Mouse (Mus musculus) NIH3T3 (cell line): ENCODE measurements at regions not wholly inside any gene's neighbourhood (a gene's known extent, or its start where the extent isn't known, plus 50 kb on each side); places are given as distances from the start of the nearest gene placed in this dataset.
"Not testable (repeated sequence)": the region's sequence is repeated elsewhere in the genome, so short reads cannot be mapped to it uniquely, and the experiment has no call there.

ENCODE experiments used
- DNase-seq: peaks from one replicate; pipeline ENCODE4 v3.0.0-alpha.2; 2012; ENCODE audit warnings: low read depth

GRCm38 (mm10) chr13:5614833-5615232 lies 246.4 kb upstream of the Klf6 start:
- no peak for DNase-seq

- DNase-seq, result no peak
Observed at GRCm38 (mm10) chr13:5615327-5615726, 246.0 kb upstream of the Klf6 start.

DNA sequence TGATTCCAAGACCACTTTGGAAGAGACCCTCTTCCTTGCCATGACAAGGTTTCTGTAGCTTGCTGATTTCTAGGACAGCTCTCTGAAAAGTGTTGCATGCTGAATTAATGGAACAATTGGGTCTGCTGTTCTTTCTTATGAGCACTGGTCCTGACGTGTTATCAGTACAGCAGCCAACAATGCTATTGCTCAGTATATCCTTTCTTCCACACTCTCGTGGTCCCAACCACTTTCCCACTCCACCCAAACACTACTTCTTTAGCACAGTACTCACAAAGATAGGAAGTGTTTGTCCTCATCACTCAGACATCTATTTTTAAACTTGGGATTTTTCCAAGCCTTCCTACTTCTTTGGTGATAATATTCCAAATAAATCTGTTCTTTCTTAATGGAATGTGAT lies 233.2 kb upstream of the Klf6 start:
- no peak for DNase-seq

DNA sequence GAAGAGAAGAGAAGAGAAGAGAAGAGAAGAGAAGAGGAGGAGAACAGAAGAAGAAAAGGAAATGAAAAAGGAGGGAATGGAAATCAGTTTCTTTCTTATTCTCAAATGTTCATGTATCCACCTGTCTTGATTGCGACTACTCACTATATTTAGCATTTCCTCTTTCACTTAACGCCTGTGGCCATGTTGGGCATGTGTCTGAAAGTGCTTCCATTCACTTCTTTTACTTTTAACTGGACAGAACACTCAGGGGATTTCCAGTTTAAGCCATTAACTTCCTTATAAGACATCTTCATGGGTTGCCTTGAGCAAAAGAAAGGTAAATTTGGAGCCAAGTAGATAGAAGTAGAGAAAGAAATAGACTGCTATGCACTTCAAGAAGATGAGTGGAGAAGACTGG lies 226.3 kb upstream of the Klf6 start:
- no peak for DNase-seq

DNA sequence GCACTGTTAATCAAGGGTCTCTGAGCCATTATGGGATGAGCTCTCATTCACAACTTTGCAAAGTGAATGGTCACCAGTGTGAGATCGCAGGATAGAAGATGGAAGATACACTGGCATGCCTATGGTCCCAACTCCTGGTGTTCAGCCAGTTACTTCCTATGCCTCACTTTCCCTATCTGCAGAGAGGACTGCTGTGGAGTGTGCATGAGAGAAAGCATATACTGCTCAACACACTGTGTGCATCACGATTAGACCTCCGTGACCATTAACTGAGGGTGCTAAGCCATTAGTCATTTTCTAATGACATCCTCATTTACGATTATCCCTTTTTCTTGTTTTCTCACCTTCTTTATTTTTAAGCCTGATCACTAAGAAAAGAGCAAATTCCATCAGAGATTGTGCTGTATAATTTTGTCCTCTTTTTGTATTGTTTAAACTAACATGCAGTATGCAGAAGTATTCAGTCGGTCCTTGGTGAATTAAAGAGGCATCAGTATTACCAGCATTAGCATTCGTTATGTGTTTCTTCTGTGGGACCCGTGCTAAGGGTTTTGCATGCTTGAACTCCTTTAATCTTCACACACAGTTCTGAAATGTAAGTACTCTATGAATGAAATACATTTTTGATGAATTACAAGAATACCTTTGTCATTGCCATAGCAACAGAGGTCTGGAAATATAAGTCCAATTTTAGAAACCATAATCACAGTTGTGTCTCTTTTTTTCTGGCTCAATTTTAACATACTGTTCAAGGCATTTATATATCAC lies 219.4 kb upstream of the Klf6 start:
- no peak for DNase-seq

GRCm38 (mm10) chr13:5648276-5648675 lies 213.0 kb upstream of the Klf6 start:
- DNase-seq, result no peak

DNA sequence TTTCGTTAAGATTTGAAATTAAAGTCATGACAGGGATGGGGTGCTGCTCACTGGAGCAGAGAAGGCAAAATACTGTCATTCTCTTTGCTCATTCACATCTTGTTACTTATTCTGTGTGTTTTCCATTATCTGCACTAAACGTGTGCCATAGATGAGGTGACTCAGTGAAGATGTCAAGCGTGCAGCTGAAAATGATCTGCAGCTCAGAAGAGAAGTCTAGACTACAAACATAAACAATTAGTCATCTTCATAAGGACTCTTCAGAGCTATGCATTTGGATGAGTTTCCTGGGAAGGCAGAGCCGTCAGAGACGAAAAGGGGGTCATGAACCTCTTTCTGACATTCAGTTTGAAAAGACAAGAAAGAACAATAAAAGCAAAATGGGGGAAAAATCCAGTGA lies 203.7 kb upstream of the Klf6 start:
- DNase-seq, result peak; percentile 27

DNA sequence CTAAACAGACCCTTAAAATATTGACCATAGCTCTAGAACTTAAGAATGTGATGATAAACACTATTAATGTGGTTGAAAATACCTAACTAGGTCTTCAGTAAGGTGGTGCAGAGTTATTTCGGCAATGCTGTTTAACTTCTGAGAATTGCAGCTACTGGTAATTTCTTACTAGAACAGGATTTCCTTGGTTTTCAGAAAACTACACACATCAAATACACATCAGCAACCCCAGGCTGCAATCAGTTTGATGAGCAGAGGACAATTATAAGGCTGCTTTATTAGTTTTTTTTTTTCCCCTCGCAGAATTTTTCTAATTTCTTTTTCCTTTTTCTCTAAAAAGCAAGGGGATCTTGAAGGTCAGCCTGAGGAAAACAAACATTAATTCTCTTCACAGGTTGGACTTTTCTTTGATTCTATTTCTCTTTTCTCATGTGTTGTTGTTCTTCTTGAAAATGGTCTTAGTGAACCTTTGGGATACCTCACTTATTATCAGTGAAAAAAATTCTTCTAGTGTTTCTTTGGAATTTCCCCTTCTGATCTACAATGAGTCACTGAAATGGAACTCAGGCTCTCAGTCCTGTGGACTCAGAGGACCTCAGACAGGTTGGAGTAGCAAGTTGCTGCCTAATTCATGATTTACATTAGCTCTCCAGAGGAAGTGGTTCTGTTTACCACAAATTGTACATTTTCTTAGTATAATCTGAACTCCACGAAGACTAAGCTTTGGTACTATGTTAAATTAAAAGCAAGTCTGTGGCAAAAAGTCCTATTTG lies 194.9 kb upstream of the Klf6 start:
- DNase-seq, result peak; percentile 18

DNA sequence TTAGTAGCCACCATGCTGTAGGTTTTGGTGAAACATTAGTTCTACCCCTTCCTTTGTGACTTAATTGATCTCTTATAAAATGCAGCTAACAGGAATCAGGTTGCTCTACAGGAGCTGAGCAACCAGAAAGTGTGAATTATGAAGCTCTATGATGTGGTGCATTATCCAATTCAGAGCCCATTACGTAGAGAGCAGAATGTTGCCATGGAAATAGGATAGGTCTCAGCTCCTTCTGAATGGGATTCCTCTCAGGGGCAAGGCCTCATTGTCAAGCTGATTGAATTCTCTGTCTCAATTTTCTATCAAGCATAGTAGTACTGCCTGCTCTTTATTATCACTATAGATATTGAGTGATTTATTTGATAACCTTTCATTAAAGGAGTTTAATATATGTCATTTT lies 185.6 kb upstream of the Klf6 start:
- no peak for DNase-seq

- DNase-seq, result no peak
Observed at GRCm38 (mm10) chr13:5690124-5690523, 171.2 kb upstream of the Klf6 start.

DNA sequence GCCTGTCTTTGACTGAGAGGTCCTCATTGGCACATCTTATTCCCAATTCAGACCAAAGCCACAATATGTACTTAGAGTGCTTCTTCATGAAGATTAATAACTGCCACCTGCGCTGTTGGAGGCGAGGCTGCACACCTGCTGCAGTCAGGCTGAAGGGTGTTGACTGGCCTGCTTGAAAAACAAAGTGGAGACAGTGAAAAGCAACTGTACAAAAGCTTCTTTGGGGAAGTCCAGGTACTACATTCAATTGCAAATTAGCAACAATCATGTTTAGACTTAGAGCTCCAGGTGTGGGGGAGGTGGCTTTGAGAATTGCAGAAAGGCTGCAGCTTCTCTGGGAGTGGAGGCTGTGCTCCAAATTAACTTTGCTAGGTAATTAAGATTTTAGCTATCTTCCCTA lies 170.6 kb upstream of the Klf6 start:
- DNase-seq, result not testable (repeated sequence)

GRCm38 (mm10) chr13:5694626-5695025 lies 166.7 kb upstream of the Klf6 start:
- DNase-seq, result no peak

DNA sequence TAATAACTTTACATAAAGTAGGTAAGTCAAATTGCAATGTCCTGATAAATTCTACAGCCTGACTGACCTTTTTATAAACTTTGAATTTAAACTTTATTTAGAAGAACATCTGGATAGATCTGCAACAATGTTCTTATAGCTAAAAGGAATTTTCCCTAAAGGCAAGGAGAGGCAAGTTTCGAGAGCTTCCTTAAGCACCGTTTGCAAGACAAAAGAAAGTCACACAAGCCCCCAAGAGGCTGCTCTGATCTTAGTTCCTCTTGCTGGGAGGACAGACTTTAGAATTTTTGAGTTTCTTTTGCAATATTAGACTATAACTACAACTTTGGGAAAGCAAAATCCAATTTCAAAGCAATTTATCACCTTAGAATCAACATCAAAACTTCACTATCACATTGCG lies 165.7 kb upstream of the Klf6 start:
- DNase-seq, result not testable (repeated sequence)

GRCm38 (mm10) chr13:5696377-5696776 lies 164.9 kb upstream of the Klf6 start:
- no peak for DNase-seq

- not testable (repeated sequence) for DNase-seq
Observed at GRCm38 (mm10) chr13:5697329-5697728, 164.0 kb upstream of the Klf6 start.

GRCm38 (mm10) chr13:5702071-5702470 lies 159.2 kb upstream of the Klf6 start:
- no peak for DNase-seq

GRCm38 (mm10) chr13:5704991-5705390 lies 156.3 kb upstream of the Klf6 start:
- no peak for DNase-seq

GRCm38 (mm10) chr13:5711646-5712045 lies 149.6 kb upstream of the Klf6 start:
- no peak for DNase-seq

DNA sequence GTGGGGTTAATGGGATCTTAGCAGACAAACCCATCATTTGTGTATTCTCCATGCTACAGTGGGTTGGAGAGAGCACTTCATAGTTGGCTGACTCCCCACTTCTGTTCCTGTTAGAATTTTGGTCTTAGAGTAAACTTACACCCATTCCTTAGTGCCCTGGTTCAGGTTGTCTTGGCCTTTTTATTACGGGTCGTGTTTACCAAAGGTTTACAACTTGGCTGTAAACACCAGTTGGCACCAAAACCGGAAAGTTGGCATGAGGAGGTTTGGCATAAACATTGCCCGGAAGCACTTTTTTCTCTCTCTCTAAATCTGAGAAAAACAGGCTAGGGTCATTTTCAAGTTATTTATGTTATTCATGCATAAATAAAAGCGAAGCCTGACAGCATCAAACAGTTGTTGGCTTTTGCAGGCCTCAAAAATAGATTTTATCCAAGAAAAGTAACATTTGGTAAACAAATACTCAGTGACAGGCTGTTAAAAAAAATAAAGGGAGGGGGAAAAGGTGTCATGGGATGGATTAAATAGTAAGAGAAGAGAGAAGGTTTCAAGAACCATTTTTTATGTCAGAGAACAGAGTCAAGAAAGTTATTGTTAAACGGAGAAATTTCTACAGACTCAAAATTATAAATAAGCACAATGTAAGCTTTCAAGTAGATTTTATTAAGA lies 148.0 kb upstream of the Klf6 start:
- DNase-seq, result peak; percentile 37

DNA sequence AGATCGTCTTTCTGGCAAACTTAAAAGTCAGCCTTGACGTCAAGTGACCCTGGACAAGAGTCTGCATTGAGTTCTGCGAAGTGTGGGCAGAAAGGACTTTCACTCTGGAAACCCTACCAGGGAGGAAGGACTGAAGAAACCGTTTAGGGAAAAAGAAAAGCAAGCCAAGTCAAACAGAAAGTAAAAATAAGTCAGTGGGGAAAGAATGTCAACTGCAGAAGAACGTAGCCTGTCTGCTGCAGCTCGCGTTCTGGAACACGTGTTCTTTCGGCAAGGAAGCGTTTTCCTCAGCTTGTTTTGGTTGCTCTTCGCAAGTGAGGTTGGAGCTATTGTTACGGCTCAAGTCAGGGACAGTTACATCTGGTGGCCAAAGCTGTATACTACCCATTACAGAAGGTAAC lies 147.1 kb upstream of the Klf6 start:
- DNase-seq, result peak; percentile 37

DNA sequence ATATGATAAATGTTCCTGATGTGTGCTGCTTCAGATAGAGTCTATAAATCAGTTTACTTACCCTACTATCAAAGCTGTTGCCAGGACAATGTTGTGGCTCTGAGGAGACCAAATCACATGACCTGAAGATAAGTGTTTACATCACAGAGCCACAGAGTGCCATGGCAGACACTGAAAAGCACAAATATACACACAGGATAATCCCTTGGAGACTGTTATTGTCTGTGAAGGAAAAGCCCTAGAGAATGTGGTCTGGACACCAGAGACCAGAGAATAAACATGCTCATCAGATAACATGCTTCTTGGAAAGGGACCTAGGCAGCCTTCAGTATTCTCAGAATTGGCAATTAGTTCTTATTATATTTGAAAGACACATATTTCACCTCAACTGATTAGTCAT lies 146.5 kb upstream of the Klf6 start:
- no peak for DNase-seq

DNA sequence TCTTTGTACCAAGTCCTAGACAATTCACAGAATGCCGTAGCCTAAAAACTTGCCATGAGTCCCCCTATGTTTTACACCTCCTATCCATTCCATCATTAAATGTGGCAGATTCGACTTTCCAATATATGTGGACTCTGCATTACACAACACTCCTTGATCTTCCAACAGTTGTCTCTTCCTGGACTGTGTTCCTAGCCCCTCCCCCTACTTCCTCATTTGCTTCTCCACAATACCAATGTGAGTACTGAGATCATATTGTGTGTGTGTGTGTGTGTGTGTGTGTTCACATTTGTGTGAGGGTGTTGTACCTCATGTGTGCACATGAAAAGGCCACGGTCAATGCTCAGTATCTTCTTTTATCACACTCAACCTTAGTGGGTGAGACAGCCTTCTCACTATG lies 144.5 kb upstream of the Klf6 start:
- DNase-seq, result no peak

- no peak for DNase-seq
Observed at GRCm38 (mm10) chr13:5723319-5723718, 138.0 kb upstream of the Klf6 start.
